Mouse (Mus musculus) c-Kit-positive CD71-negative TER-119-negative erythroid progenitor cells, embryonic 14.5 days (primary cell): Measurements from ENCODE around the gene Dlg2.

ENCODE experiments used
- DNase-seq: peaks from one replicate; pipeline ENCODE4 v3.0.0-alpha.2; 2013; ENCODE audit warnings: low read depth

The Dlg2 gene

DNA sequence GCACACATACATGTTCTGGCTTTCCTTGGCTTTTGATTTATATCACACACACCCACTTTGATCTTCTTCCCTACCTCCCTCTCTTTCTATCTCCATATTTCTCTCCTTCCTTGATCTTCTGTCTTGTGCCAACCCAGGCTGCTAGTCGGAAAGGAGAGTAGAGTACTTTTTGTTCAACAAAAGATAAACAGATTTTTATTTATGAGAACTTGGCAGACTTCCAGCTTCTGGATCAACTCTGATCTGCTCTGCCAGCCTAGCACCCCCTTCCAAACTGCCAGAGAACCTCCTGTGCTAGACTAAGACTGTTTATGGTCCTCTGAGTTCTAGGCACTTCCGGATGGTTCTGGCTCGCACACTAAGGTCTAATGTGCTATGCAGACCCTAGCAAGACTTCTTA, 968.3 kb downstream of the Dlg2 start:
- DNase-seq = no peak

DNA sequence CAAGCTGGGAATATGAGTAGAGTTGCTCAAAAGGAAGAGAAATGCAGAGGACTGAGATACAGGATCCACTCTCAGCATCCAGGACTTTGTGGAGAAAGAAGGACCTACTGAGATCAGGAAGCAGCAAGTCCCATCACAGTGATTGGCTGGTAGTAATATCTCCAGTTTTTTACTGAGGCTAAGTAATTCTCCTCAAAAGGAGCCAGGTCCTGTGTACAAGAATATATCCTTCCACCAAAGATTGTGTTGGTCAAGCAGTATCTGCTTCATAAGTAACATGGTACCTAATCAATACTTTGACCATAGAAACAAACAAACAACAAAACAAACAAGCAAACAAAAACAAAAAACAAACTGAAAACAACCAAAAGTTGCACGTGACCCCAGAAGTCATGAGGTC, 980.3 kb downstream of the Dlg2 start:
- DNase-seq = no peak

DNA sequence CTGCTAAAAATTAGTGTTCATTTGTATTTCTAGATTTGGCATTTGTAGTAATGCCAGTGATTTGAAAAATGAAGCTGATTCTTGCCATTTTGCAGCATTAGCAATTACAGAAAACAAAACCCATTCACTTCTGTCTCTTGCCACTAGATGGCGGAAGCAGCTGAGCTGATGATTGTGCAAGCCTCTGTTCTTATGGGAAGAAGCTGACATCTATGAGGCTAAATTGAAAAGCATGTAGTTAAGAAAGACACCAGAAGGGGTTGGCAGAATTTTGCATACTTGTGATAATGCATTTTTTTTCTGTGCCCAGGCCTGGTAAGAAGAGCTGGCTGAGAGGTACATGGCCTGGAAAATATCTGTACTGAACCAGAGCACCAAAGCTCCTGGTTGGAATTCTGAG, 980.7 kb downstream of the Dlg2 start:
- peak; percentile 63 for DNase-seq

DNA sequence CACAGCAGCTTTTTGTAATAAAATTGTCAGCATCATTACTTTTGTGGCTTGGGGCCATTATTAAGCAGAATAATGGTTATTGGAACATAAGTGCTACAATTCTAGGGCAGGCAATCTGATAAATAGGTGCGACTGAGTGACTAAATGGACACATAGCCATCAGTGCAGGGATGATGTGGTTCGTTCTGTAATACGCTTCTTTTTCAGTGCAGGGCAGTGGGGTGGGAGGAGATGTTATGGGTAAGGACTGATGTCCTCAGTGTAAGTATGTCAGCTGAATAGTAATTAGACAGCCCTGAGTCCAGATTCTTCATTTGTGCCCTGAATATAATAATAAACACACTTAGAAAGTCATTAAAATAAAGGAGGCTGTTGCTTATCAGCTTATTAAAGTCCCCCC, 984.9 kb downstream of the Dlg2 start:
- no peak for DNase-seq

DNA sequence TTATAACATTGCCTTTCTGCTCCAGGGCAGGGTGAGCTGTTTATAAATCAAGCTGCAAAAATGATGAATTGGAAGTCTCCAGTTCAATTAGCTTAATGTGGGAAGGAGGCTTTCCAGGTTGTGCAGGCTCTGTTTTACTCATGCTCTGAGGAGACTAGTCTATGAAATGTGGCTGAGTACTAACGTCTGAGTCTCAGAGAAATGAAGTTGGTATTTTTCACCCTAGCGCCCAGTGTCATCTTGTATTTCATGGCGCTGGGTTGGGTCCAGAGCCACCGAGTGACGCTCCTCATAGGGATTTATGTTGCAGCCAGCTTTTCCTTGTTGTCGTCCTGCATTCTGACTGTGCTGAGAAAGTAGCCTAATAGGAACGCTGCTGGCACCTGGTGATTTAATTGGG, 986.8 kb downstream of the Dlg2 start:
- no peak for DNase-seq

DNA sequence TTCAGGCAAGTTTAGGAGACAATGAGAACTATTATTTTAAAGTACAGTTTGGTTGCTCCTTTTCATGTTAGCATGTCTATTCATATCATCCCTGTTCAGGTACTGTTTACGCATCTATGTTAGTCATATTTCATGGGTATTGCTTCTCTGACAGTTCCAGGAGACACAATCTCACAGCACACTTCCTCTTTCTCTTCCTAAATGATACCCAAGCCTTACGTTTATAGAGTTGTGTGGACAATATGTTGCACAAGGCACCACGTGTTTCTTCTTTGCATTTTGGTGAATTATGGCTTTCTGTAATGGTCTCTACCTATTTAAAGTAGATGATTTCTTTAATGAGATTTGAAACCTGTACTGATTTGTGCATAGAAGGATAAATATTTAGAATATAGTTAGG, 990.6 kb downstream of the Dlg2 start:
- no peak for DNase-seq

DNA sequence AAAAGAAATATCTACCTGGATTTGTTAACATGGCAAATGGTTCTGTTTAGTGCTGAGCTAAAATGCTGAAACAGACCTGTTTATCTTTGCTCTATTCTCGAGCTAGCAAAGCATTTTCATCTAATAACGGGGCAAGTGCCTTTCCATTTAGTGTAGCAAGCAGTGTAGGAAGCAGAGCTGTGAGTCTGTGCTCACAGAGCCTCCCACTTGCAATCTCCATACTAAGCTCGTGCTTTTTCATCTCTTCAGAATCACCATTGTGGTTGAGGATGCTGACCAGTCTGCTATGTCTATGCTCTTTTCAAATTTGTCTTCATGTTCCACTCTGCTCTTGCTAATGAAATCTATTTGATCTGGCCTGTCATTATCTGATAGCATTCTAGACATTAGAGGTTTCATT, 1002.7 kb downstream of the Dlg2 start:
- no peak for DNase-seq

DNA sequence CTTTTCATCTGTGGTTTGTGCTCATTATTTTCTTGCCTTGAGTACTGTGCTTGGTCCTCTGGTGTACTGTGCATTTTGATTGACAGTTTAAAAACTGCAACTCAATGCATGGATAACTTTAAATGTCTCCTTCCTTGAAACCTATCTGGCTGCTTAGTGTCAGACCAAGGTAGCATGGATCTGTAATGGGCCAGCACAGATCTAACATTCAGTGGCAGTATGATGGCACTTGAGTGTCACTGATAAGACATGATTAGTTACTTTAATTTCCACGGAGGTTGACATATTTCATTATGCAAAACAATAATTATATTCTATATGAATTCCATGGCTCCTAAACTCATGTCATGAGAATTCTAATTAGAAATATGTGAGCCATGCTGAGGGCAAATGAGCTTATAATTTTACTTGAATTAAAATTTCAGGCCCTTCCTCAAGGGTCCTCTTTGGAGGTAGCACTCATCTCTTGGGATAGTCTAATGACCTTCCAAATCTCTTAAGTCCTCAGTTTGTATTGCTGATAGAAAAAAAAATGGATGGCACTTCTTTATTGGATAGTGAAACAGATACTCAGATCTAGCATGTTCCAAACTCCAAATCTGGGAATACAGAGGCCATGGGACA, 1005.2 kb downstream of the Dlg2 start:
- DNase-seq = no peak

DNA sequence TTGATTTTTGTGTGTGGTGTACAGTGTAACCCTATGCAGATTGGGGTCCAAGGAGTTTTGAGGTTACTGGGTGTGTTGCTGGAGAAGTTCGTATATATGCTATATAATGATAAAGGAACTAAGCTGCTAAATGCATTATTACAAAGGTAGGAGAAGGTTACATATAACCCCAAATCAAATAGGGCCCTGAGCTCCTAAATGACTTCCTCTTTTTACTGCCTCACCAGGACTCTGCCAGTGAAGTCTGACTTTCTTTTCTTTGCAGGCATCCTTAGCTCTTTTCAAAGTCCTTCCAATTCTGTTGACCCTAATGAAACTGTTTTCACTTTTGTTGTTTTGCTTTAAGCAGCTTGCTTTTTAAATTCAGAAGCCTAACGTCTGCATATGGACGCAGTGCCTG, 1016.8 kb downstream of the Dlg2 start:
- no peak for DNase-seq

DNA sequence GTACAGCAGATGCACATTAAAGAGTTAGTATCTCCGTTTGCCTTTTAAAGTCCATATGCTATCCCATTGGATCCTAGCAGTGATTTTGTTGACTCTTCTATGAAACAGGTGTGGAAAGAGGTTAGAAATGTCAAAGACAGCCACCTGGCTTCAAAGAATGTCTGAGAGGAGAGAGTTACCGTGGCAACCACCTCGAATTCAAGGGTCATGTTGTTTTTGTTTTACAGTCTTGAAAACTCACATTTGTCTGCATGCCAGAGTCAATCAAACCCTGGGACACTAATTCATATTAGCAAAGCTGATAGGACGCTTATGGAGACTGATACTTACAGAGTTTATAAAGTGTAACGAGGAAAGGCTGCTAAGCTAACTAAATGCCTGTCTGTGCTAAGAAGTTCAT, 1019.1 kb downstream of the Dlg2 start:
- no peak for DNase-seq

DNA sequence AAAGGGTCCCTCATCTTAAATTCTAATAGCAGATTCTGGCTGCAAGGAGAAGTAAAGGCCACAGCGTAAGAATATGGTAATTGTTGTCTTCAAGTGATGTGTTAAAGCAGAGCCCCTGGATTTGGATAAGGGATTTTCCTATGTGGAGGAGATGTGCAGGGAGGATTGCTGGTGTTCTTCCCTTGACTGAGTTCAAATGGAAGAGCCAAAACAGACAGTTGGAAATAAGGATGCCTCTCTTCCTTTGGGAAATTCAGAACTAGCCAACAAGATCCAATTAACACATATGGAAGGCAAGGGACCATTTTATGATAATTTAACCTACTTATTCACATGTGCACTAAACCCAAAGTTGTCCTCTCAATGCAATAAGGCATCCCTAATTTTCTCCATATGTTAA, 1034.6 kb downstream of the Dlg2 start:
- no peak for DNase-seq

DNA sequence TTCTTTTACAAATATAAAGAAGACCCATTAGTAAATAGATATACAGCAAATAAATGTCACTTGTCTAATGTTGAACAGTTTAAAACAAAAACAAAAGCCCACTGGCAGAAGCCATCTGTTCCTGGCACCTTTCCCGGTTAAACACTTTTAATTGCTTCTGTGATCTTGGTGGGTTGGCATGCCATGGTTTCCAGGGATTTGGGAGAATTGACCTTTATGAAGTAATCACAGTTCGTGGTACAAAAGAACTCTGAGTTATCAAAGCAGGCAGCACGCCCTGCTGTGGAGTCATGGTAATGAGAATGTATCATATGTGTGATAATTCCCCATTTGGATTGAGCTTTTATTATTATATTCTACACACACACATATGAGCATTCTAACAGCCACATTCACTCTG, 1038.0 kb downstream of the Dlg2 start:
- DNase-seq = no peak

DNA sequence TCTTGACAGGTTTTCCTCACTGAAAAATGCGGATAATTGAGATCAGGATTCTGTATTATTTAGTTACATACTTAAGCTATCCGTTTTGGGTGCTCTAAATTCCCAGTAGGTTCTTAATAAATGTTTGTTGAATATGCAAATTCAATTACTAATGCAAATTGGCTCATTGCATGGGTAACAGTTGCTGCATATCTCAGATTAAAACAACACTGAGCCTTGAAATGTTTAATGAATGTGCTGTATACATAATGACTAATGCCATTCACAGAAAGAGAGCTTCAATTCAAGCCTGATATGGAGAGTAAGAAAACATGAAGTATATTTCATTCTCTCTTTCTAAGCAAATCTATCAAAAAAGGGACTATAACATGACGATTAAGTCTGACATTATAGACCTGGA, 1039.8 kb downstream of the Dlg2 start:
- DNase-seq = no peak

DNA sequence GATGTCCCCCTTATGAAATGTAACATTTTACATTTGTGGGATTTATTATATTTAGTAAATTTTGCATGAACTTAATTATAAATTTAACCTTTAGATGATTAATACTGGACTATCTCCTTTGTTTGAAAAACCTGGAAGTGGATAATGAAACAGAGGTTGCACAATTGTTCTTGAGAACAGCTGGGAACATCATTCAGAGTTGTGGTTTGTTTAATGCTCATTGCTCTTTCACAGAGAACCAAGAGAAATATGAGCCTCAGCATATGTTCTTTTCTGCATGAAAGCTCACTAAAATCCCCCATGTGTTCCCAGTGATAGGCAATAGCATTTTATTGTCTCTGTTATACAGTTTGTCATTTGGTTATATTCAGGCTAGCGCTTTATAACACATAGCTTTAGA, 1049.4 kb downstream of the Dlg2 start:
- no peak for DNase-seq

DNA sequence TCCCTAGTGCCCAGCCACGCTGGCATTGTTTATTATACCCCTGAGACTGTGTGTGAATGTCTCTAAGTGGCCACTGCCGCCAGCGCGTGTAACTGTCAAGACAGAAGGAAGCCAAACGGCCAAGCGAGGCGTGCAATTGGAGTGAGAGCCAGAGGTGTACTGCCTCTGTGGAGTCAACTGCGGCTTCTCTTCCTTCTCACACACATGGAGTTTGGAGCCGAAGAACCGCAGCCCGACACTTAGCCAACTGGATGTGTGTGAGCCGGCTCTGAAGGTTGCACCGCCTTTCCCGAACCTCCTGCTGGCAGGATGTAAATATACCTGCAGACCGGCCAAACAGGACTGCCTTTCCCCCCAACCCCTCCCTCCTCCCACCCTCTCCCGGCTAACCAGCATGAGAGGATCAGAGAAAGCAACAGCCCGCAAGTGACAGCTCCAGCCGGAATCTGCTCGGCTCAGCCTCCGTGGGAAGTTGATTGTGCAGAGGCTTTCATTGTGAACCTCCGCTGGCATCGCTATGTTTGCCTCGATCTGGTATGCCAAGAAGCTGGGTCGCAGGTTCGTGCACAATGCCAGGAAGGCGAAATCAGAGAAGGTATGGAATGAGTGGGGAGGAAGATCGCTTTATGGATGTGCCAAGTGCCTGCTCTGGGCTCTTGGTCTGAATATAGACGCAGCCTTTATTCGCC, 1066.3 kb downstream of the Dlg2 start:
- DNase-seq = no peak

DNA sequence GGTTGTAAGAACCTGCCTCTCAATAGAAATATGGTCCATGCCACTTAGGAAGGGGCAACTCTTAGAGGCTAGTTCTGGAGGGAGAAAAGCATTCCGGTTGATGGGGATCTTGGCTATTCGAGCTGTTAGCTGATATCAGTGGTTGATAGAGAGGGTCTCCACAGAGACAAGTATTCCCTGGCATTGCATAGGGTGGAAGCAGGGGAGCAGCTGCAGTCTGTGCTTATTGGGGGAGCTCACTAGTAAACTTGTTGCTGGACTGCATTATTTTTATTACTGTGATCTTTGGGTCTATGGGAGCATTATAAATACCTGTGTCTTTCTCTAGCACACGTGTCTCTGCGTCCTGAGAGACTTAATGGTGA, 1066.8 kb downstream of the Dlg2 start:
- DNase-seq = no peak

DNA sequence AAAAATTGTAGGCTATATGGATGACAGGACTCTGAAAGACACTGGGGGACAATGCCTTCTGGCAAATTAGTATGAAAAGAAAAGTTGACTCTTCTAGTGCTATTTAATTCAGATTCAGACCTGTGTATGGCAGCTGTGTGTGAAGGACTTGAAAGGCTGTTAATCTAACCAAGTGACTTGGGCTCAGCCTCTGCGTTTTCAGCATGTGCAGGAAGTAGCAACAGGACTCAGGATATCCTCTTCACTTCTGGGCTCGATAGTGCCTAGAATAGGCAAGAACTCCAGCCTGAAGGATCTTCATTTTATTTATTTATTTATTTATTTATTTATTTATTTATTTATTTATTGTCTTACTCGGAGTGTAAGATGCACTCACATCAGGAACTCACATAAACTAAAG, 1068.1 kb downstream of the Dlg2 start:
- DNase-seq = no peak

DNA sequence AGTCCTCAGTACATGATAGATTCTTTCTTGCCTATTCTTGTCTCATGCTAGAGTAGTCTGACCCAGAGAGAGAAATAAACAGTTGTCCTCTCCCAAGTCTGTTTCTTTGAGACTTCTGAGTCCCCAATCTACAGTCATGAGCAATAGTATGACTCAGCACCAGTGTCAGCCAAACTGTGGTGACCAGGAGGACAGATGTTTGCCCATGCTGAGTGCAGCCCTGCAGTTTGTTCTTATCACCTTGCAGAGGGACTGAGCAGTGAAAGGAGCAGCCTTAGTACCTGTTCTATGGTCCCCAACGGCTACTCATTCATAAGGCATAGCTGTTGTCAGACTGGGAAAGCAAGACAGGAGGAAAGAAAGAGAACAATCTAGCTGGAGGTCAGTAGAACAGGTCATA, 1072.3 kb downstream of the Dlg2 start:
- no peak for DNase-seq

DNA sequence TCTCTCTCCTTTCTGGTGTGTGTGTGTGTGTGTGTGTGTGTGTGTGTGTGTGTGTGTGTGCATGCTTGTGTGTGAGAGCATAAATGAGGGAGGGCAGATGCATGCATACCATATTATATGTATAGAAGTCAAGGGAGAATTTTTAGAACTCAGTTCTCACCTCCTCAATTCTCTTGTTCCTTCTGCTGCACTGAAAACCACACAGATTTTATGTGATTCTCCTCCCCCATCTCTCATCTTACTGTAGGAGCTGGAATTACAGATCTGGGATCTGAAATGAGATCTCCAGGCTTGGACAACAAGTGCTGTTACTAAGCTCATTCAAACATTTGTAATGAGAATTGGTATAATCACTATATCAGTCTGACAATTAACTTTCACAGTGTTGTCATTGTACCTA, 1081.1 kb downstream of the Dlg2 start:
- no peak for DNase-seq

DNA sequence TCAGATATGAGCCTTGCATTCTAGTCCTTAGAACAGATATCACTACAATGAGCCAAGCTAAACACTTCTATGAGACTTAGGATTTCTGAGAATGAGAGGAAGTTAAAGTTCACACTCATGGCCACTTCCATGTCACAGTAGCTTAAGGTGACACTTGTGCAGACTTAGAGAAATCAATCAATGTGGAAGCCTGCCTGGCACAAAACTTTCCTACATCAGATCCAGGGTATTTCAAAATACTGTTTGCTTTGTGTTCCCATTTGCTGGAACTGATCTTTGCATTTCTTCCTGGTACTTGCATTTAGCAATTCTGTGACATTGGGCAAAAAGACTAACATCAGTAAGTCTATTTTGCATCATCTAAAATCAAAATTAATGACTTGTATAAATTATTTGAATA, 1091.0 kb downstream of the Dlg2 start:
- DNase-seq = no peak

DNA sequence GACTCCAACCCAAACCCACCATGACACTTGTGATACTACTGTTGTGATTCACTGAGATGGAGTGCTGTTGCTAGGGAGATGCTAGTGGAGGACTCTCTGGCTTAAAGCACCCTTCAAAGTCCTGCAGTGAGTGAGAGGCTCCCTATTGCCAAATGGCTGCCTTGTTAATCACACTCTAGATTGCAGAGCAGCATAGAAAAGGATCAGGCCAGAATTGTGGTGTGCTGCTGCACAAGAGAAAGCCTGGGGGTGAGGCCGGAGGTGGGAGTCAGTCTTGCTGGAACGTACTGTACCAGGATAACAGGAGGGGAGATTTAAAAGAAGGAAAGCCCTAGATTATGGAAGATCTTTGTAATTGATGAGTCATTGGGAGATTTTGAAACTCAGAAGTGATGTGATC, 1094.5 kb downstream of the Dlg2 start:
- no peak for DNase-seq

DNA sequence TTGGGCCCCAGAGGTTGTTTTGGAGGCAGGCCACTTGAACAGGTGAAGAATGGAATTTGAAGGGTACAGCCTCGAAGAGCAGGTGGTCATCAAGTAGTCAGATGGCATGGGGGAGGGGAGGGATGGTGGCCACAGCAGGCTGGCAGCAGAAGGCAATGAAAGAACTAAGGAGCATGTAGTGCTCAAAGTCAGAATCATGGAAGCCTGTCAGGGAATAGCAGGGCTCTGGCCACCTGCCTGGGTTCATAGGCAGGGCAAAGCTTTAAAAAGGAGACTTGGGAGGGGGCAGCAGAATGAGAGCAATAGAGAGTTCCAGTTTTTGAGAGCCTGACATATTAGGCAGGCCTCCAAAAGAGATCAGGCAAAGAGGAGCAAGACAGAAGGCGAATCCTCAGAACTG, 1096.2 kb downstream of the Dlg2 start:
- DNase-seq = no peak

DNA sequence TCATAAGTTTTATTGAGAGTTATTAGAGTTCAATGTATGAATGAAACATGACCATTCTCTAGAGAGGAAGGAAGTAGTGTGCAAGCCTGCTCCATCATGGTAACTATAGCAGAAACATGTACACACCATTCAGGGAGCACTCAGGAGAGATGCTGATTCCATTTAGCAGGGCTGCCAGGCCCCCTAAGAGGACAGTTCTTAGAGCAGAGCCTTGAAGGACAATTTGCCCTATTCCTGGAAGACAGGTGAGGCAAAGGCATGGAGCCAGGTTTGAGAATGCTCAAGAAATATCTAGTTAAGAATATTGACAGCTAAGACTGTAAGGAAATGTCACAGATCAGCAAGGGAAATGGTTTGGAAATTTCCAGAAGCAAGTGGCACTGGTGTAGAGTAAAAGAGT, 1096.8 kb downstream of the Dlg2 start:
- no peak for DNase-seq

DNA sequence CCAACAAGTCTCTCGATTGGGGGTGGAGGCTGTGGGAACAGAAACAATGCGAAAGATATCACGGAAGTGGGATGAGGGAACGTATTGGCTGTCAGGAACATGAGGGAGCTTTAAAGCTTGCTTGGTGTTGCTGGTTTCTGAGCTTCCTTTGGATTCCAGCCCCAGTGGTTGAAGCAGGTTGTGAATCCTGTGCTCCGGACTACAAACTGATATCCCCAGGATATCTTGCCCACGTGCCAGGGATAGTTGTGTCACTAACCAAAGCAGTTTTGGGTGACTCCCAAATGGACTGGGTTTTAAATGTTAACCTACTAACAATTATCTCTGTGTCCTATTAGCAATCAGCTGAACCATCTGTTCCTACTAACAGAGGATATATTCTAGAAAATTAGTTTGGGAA, 1099.7 kb downstream of the Dlg2 start:
- DNase-seq = no peak

DNA sequence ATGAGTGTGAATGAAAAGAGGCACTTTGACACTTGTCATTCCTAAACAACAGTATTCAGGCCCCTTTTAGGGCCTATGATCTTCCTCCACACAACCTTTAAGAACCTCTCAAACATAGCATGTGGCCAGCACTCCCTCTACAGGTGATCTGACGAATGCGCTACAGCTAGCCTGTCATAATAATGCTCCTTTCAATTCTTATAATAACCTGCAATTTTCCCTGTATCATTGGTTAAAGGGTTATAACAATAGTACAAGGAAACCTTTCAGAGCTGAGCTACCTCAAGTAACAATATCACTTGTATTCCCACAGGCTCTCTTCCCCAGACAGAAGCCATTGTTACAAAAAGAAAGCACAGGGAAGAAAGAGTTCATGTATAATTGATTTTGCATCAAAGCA, 1105.7 kb downstream of the Dlg2 start:
- peak; percentile 2 for DNase-seq
